Mouse (Mus musculus): ENCODE results near the gene A630089N07Rik.
"Not testable (repeated sequence)": the region's sequence is repeated elsewhere in the genome, so short reads cannot be mapped to it uniquely, and the experiment has no call there.

Gene A630089N07Rik

DNA sequence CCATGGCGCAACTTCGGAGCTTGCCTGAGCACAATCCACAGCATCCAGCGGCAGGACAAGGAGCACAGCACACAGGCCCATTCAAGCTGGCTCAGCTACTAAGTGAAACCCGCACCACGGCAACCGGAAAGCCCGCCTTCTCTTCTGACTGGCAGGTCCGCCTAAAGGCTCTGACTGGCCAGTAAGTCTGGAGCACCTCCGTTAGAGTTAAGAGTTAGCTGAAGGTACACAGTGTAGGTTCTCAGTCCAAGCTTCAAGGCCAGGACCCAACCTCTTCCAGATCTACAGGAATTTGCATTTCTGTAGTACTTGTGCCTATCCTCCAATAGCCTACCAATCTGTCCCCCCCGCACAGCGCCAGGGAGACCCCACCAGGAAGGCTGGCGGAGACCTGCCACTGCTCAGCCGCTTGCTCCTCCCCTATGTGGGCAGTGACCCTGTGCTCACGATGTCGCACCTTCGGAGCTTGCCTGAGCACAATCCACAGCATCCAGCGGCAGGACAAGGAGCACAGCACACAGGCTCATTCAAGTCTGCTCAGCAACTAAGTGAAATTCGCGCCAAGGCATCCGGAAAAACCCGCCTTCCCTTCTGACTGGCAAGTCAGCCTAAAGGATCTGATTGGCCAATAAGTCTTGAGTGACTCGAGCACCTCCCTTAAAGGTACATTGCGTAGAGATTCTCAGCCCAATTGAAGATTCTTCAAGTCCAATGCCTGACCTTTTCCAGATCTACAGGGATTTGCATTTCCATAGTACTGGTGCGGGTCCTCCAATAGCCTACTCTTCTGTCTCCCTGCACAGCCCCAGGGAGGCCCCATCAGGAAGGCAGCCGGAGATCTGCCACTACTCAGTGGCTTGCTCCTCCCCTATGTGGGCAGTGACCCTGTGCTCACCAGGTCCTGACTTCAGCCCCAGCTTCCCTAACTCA lies at the start of gene A630089N07Rik:
Gene A630089N07Rik (minus strand): TSS at position 562 of the 930 bp plus-strand sequence.
- peak; percentile 79 for DNase-seq

GRCm38 (mm10) chr16:98107109-98107508 lies 24.9 kb upstream of the A630089N07Rik start:
- DNase-seq, result peak; percentile 4

DNA sequence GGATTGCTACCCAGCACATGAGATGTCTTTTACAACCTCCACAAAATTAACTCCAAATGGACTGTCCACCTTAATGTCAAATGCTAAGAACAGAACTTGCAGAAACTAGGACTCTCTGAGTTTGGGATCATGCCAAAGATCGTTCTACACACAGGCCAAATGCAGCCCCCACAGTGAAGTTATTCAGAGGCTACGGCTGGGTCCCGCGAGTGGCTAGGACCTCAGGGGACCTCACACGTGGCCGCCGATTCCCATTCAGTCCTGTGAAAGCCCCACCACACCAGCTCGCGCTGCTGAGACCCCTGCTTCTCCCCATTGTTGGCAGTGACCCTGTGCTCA lies 731 bp downstream of the A630089N07Rik start:
- not testable (repeated sequence) for DNase-seq

- not testable (repeated sequence) for DNase-seq
Observed at GRCm38 (mm10) chr16:98081140-98081539, 1.1 kb downstream of the A630089N07Rik start.

GRCm38 (mm10) chr16:98079382-98079781 lies 2.9 kb downstream of the A630089N07Rik start:
- not testable (repeated sequence) for DNase-seq

GRCm38 (mm10) chr16:98041676-98042075 lies 40.6 kb downstream of the A630089N07Rik start:
- no peak for DNase-seq

DNA sequence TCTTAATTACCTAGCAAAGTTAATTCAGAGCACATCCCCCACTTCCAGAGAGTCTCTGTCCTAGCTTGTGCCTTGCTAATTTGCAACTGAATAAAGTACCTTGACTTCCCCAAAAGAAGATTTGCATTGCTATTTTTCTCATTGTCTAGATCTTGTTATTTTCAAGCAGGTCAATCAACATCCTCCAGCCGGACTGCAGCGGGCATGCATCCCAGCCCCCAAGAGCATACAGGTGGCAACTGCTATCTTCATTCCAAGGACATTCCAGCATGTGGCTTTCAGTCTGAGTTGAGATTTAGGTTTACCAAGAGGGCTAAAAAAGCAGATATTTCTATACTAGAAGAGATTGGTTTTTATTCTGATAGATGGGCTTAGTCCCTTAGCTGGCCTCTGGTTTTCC lies 47.3 kb downstream of the A630089N07Rik start:
- not testable (repeated sequence) for DNase-seq

GRCm38 (mm10) chr16:98026186-98026585 lies 56.1 kb downstream of the A630089N07Rik start:
- DNase-seq, result not testable (repeated sequence)

DNA sequence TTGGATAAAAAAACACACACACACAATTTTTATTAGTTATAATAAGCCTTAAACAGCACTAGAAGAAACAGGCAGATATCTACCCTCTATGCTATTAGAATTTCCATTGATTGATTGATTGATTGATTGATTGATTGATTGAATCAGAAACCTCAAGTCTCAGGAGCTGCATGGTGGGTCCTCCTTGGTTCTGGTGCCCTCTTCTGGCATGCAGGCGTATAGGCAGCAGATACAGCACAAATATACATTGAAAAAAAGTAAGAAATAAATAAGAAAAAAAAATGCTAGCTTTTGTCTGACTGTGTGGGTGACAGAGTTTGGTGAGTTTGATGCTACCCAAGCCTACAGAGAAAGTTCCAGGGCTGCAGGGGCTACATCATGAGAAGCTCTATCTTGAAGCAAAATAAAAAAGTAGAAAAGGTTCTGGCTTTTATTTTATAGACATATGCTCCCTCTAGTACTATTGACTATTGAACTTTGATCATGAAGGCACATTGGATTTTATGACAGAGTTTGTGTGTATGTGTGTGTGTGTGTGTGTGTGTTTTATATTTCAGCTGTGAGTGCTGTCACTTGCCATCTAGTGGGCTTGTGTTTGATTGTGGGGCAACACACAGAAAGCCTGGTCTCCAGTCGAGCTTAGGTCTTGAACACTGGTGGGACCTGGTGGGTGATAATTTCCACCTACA lies 59.4 kb downstream of the A630089N07Rik start:
- no peak for DNase-seq

GRCm38 (mm10) chr16:98022081-98022480 lies 60.2 kb downstream of the A630089N07Rik start:
- DNase-seq, result no peak

DNA sequence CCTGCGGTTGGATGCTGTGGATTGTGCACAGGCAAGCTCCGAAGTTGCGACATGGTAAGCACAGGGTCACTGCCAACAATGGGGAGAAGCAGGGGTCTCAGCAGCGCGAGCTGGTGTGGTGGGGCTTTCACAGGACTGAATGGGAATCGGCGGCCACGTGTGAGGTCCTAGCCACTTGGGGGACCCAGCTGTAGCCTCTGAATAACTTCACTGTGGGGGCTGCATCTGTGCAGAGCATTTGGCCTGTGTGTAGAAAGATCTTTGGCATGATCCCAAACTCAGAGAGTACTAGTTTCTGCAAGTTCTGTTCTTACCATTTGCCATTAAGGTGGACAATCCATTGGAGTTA lies 84.9 kb downstream of the A630089N07Rik start:
- not testable (repeated sequence) for DNase-seq

- peak; percentile 76 for DNase-seq
Observed at GRCm38 (mm10) chr16:97996616-97997382, 85.5 kb downstream of the A630089N07Rik start, which contains the start of gene B230307C23Rik. Gene B230307C23Rik, plus strand, starts transcription at chr16:97997315.

- no peak for DNase-seq
Observed at GRCm38 (mm10) chr16:97995849-97996615, 86.2 kb downstream of the A630089N07Rik start.

- DNase-seq, result not testable (repeated sequence)
Observed at GRCm38 (mm10) chr16:97992477-97992876, 89.8 kb downstream of the A630089N07Rik start.

- no peak for DNase-seq
Observed at GRCm38 (mm10) chr16:97991517-97991916, 90.7 kb downstream of the A630089N07Rik start.

GRCm38 (mm10) chr16:97984589-97984988 lies 97.7 kb downstream of the A630089N07Rik start:
- no peak for DNase-seq

DNA sequence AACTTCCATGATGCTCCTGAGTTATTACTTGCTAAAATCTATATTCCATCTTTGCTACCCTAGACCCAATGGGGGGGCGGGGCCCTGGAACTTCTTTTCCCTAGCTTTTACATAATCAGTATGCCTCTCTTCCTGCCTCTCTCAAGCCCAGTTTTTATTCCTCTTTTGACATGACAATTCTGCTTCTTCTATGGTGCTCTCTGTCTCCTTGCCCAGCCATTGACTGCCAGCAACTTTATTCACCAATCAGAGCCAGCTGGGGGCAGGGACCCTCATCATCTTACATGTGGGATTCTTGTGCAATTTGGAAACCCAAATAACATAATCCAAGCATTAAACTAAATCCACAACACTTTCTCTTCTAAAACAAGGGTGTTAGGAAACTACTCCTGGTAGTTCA lies 100.9 kb downstream of the A630089N07Rik start:
- no peak for DNase-seq

- no peak for DNase-seq
Observed at GRCm38 (mm10) chr16:97977722-97978121, 104.5 kb downstream of the A630089N07Rik start.

DNA sequence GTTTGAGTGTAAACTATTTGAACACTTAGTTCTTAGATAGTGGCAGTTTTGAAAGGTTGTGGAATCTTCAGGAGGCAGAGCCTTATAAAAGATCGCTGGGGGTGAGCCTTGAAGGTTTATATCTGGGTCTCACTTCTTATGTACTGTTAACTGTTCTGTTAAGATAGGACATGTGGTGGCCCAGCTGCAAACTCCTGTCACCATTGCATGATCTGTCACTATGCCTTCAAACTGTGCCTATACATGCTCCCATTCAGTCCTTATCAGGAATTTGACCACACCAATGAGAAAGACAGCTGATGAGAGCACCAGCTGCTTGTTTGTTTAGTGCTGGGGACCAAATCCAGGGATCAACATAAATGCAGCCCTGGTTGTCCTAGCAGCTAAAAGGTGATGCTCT lies 105.0 kb downstream of the A630089N07Rik start:
- no peak for DNase-seq

- DNase-seq, result no peak
Observed at GRCm38 (mm10) chr16:97963956-97964540, 118.2 kb downstream of the A630089N07Rik start.

DNA sequence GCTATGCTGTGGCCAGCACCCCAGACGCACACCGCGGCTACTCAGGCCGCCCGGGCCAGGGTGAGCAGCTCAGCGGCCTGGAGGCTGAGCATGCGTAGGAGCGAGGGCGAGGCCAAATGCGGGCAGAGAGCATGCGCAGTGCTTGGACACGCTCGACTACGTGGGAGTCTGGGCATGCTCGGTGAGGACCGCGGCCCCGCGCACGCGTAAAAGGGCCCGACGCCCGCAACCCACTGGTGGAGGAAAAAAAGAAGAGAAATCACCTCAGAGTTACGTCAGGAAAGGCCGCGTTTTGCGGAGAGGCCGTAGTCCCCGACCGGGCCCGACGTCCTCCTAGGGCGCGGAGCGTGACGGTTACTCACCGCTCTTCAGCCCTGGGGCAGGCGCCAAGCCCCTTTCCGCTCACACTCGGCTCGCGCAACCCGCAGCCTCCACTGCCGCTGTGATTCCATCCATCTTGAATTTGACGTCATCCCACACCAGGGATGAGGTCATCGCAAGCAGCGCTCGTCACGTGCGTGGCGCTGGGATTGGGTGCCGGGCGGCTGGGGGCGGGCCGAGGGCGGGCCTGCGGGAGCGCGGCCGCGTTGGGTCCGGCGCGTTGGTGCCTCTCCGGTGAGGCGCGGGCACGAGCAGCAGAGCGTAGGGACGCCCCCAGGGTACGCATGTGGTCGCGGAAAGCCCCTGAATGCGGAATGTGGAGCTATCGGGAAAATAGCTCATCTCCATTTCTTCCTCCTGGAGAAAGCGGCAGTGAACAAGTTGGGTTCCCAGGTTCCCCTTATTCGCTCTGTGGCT lies 119.9 kb downstream of the A630089N07Rik start, which contains the start of the genes C2cd2 and Zbtb21:
Gene C2cd2 (minus strand): TSS at position 448 of the 798 bp plus-strand sequence.
Gene Zbtb21 (minus strand): TSS at position 472 of the 798 bp plus-strand sequence.
- DNase-seq, result peak; percentile 97
